Mouse (Mus musculus) adipose tissue, adult 10 weeks (tissue): ENCODE results near the gene Vmn1r75. TPM values are rescaled to one million over a fixed set of nuclear protein-coding genes. Genes with fewer than 3 reads are reported as not detected.

Experiments
- polyA plus RNA-seq: library from polyadenylated mRNA; stranded (reverse); fragments of 350-450 nt; fragmentation: Illumina TruSeq; extraction: RNeasy Lipid Tissue Mini Kit (QIAGEN cat#74804); gene quantifications from one replicate; pipeline ENCODE4 v1.2.3, GENCODE M21; 2014; ENCODE audit warnings: low read depth, low replicate concordance

The Vmn1r75 gene
- polyA plus RNA-seq: not detected

DNA sequence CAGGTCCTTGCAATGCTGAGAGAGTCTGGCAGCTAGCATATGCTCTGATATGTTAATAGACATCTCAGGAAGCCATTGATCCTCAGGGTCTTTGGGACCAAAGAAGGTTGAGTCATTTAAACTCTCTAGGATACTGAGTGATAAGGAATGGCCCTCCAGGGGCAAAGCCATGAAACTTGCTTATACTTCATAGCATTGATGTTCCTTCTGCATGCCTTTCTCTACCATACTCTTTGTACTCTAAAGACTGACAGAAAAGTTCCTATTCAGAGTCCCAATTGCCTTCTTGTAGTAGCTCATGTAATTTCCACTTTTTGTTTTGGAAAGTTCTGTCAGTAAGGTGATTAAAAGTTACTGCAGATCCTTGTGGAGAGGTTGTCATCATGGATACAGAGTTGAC lies at the start of gene Vmn1r75:
Gene Vmn1r75 (plus strand): TSS at position 301 of the 400 bp plus-strand sequence.

DNA sequence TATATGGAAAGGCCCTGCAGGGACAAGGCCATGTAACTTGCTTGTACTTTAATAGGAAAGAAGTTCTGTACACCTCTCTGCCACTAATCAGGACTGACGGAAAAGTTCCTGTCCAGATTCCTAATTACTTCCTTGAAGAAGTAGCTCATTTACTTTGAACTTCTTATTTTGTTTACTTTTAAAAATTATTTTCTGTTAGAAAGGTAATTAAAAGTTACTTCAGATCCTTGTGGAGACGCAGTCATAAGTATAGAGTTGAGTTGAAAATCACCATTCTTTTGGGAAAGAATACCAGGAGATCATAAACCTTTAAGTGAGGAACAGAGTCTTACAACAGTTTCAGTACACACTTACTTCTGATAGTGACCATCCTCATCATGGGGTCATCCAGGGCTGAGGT lies 40.8 kb upstream of the Vmn1r75 start, which contains the start of gene Vmn1r74:
Gene Vmn1r74 (plus strand): TSS at position 301 of the 400 bp plus-strand sequence.

Other genes with a start within 250 kb of the Vmn1r75 start
- gene Vmn1r72, start 194.5 kb upstream of the Vmn1r75 start, polyA plus RNA-seq: not detected
- not detected for gene Vmn1r73, start 144.4 kb upstream of the Vmn1r75 start, polyA plus RNA-seq
- gene Vmn1r74, start 40.6 kb upstream of the Vmn1r75 start, polyA plus RNA-seq: not detected
- gene Vmn1r76, start 63.6 kb downstream of the Vmn1r75 start, polyA plus RNA-seq: not detected
- gene Vmn1r77, start 162.1 kb downstream of the Vmn1r75 start, polyA plus RNA-seq: not detected